Mouse (Mus musculus) right cerebral cortex, postnatal 25 days (tissue): Measurements from ENCODE around the gene Ttll1.
A peak's percentile ranks its signal among the peaks of the same experiment; 100 is the strongest.
"Not testable (repeated sequence)": the region's sequence is repeated elsewhere in the genome, so short reads cannot be mapped to it uniquely, and the experiment has no call there.

Experiments used
- DNase-seq: peaks from one replicate; pipeline ENCODE4 v3.0.0; 2022

Gene Ttll1

GRCm38 (mm10) chr15:83523196-83523595 is 12.5 kb upstream of the Ttll1 start:
- no peak for DNase-seq

GRCm38 (mm10) chr15:83520861-83521382 is 10.2 kb upstream of the Ttll1 start:
- DNase-seq: no peak

- peak; percentile 31 for DNase-seq
These were observed 7.7 kb upstream of the Ttll1 start for GRCm38 (mm10) chr15:83518215-83519048.

- DNase-seq: peak; percentile 21
These were observed 4.3 kb upstream of the Ttll1 start for GRCm38 (mm10) chr15:83515018-83515417.

GRCm38 (mm10) chr15:83512489-83513281 is 2.0 kb upstream of the Ttll1 start:
- no peak for DNase-seq

GRCm38 (mm10) chr15:83509950-83510804 is 516 bp downstream of the Ttll1 start:
- no peak for DNase-seq

GRCm38 (mm10) chr15:83501483-83501882 is 9.2 kb downstream of the Ttll1 start:
- DNase-seq: not testable (repeated sequence)

GRCm38 (mm10) chr15:83500352-83500751 is 10.3 kb downstream of the Ttll1 start:
- DNase-seq: no peak

GRCm38 (mm10) chr15:83499211-83499755 is 11.4 kb downstream of the Ttll1 start:
- no peak for DNase-seq

- DNase-seq: no peak
These were observed 13.4 kb downstream of the Ttll1 start for GRCm38 (mm10) chr15:83497299-83497698.

- DNase-seq: no peak
These were observed 14.8 kb downstream of the Ttll1 start for GRCm38 (mm10) chr15:83495787-83496367.

- DNase-seq: no peak
These were observed 15.5 kb downstream of the Ttll1 start for GRCm38 (mm10) chr15:83495195-83495594.

- no peak for DNase-seq
These were observed 16.1 kb downstream of the Ttll1 start for GRCm38 (mm10) chr15:83494572-83494920.

- DNase-seq: no peak
These were observed 16.7 kb downstream of the Ttll1 start for GRCm38 (mm10) chr15:83493856-83494571.

- no peak for DNase-seq
These were observed 18.8 kb downstream of the Ttll1 start for GRCm38 (mm10) chr15:83491891-83492290.

GRCm38 (mm10) chr15:83489471-83489870 is 21.2 kb downstream of the Ttll1 start:
- no peak for DNase-seq

- DNase-seq: no peak
These were observed 23.1 kb downstream of the Ttll1 start for GRCm38 (mm10) chr15:83487477-83488115.

- DNase-seq: no peak
These were observed 26.4 kb downstream of the Ttll1 start for GRCm38 (mm10) chr15:83484311-83484710.

- DNase-seq: no peak
These were observed 27.2 kb downstream of the Ttll1 start for GRCm38 (mm10) chr15:83483482-83483881.

- no peak for DNase-seq
These were observed 28.0 kb downstream of the Ttll1 start for GRCm38 (mm10) chr15:83482645-83483224.
